Mouse (Mus musculus) kidney, adult 18-20 months (tissue): Measurements from ENCODE around the gene Exosc2.

Experiments
- DNase-seq: peaks from one replicate; pipeline ENCODE4 v3.0.0; 2021

Gene Exosc2

GRCm38 (mm10) chr2:31730640-31731039 lies 60.1 kb downstream of the Exosc2 start:
- no peak for DNase-seq
